Mouse (Mus musculus): ENCODE measurements around the gene Tmem270. TPM values are rescaled to one million over a fixed set of nuclear protein-coding genes. Genes with fewer than 3 reads are reported as not detected.

Gene Tmem270
- total RNA-seq, 2 experiments from 2014 or later = not detected

Other genes starting within 250 kb of the Tmem270 start
- gene Limk1, start 218.1 kb downstream of the Tmem270 start, total RNA-seq (2021) = 10 to 100 TPM; 63.2 to 71.6 TPM
- gene Eln, start 159.4 kb downstream of the Tmem270 start, total RNA-seq (2021) = 10 to 100 TPM; 11.6 to 17.0 TPM
- gene Cldn13, start 8.8 kb upstream of the Tmem270 start, total RNA-seq (2021) = not detected
- 10 to 100 TPM in 1 of 2 experiments, 1 to 10 TPM in 1; 9.6 to 10.9 TPM for gene Mettl27, start 25.6 kb upstream of the Tmem270 start, total RNA-seq (2021)
- gene Cldn4, start 40.2 kb upstream of the Tmem270 start, total RNA-seq (2021) = not detected
- under 1 TPM; 0.49 to 0.52 TPM for gene Cldn3, start 79.5 kb upstream of the Tmem270 start, total RNA-seq (2021)
- 10 to 100 TPM; 31.1 to 39.2 TPM for gene Abhd11, start 102.4 kb upstream of the Tmem270 start, total RNA-seq (2021)
- gene Stx1a, start 116.7 kb upstream of the Tmem270 start, total RNA-seq (2021) = 100 to 1,000 TPM; 340 to 404 TPM
- gene Dnajc30, start 157.5 kb upstream of the Tmem270 start, total RNA-seq (2021) = 10 to 100 TPM; 40.9 to 52.1 TPM
- gene Bud23, start 158.2 kb upstream of the Tmem270 start, total RNA-seq (2021) = 10 to 100 TPM; 41.0 to 50.0 TPM
- gene Vps37d, start 171.5 kb upstream of the Tmem270 start, total RNA-seq (2021) = 10 to 100 TPM; 26.8 to 36.0 TPM
- 1 to 10 TPM; 2.4 to 4.7 TPM for gene Mlxipl, start 183.2 kb upstream of the Tmem270 start, total RNA-seq (2021)
- gene Tbl2, start 242.9 kb upstream of the Tmem270 start, total RNA-seq (2021) = 10 to 100 TPM; 28.4 to 30.8 TPM